Mouse (Mus musculus) CH12.LX (cell line): Measurements from ENCODE around the gene Npy4r. TPM values are rescaled to one million over a fixed set of nuclear protein-coding genes. Genes with fewer than 3 reads are reported as not detected.

Experiments
- DNase-seq: peaks from one replicate; pipeline ENCODE4 v3.0.0-alpha.2; 2013; ENCODE audit errors: extremely low read depth
- H3K27ac ChIP-seq: 2 replicates; pipeline ENCODE4 v1.5.1; 2012; ENCODE audit warnings: low read depth, mild to moderate bottlenecking, control low read depth, moderate library complexity; ENCODE audit not compliant: insufficient read depth
- H3K27me3 ChIP-seq: replicated peaks from 2 replicates; pipeline ENCODE3; 2012; ENCODE audit warnings: inconsistent platforms
- H3K36me3 ChIP-seq, 2 experiments: replicated peaks in 1 of 2; 2 replicates each; pipeline versions ENCODE3 to v1.6.1; 2012; ENCODE audit warnings: inconsistent platforms in 1 of 2, low read length in 1 of 2, mild to moderate bottlenecking in 1 of 2, mixed read lengths in 1 of 2, moderate library complexity in 1 of 2; ENCODE audit not compliant: control insufficient read depth in 1 of 2, insufficient read depth in 1 of 2
- H3K4me1 ChIP-seq, 2 experiments: 2 replicates each; pipeline ENCODE4 v1.6.1; 2012; ENCODE audit warnings: inconsistent platforms in 1 of 2, moderate library complexity in 1 of 2; ENCODE audit not compliant: insufficient read depth in 2 of 2, control insufficient read depth in 1 of 2
- H3K4me2 ChIP-seq: 2 replicates; pipeline ENCODE4 v1.6.1; 2012; ENCODE audit warnings: low read depth, mild to moderate bottlenecking, control low read depth; ENCODE audit not compliant: poor library complexity, insufficient read depth, severe bottlenecking
- H3K4me3 ChIP-seq, 3 experiments: fragments of 150-350 bp in 1 of 3; sonication (generic) in 1 of 3; replicated peaks in 1 of 3; 2 replicates each; pipeline versions ENCODE3 to v1.5.1; 2011 to 2012; ENCODE audit warnings: low read depth in 2 of 3, low read length in 2 of 3, mild to moderate bottlenecking in 2 of 3, moderate library complexity in 2 of 3, control low read depth in 1 of 3, improper control_type of control experiment in 1 of 3, inconsistent platforms in 1 of 3, mixed read lengths in 1 of 3; ENCODE audit not compliant: poor library complexity in 1 of 3
- H3K79me2 ChIP-seq: replicated peaks from 2 replicates; pipeline ENCODE4 v1.6.1; 2012; ENCODE audit warnings: mild to moderate bottlenecking, moderate library complexity; ENCODE audit not compliant: control insufficient read depth, poor library complexity, insufficient read depth, severe bottlenecking; ENCODE audit errors: extremely low read depth
- H3K9ac ChIP-seq: 2 replicates; pipeline ENCODE4 v1.6.1; 2012; ENCODE audit warnings: low read depth, mild to moderate bottlenecking, control low read depth, moderate library complexity; ENCODE audit not compliant: insufficient read depth
- H3K9me3 ChIP-seq: replicated peaks from 2 replicates; pipeline ENCODE3; 2012; ENCODE audit warnings: low read length, inconsistent platforms, mixed read lengths
- CHD2 ChIP-seq: IDR thresholded peaks from 2 replicates; pipeline ENCODE4 v1.6.1; 2011; ENCODE audit warnings: low read length, improper control_type of control experiment
- ELF1 ChIP-seq: IDR thresholded peaks from 2 replicates; pipeline ENCODE4 v1.6.1; 2014; ENCODE audit warnings: low read depth, mild to moderate bottlenecking, inconsistent platforms, low read length, improper control_type of control experiment
- EP300 ChIP-seq: IDR thresholded peaks from 2 replicates; pipeline ENCODE4 v1.6.1; 2011; ENCODE audit warnings: low read length, improper control_type of control experiment
- GABPA ChIP-seq: IDR thresholded peaks from 2 replicates; pipeline ENCODE4 v1.6.1; 2012; ENCODE audit warnings: low read depth, low read length, improper control_type of control experiment, inconsistent platforms; ENCODE audit not compliant: insufficient replicate concordance
- HCFC1 ChIP-seq: IDR thresholded peaks from 2 replicates; pipeline ENCODE4 v1.6.1; 2012; ENCODE audit warnings: low read depth, mild to moderate bottlenecking, inconsistent platforms, low read length, improper control_type of control experiment
- IRF4 ChIP-seq: IDR thresholded peaks from 2 replicates; pipeline ENCODE4 v1.6.1; 2014; ENCODE audit warnings: low read depth, mild to moderate bottlenecking, inconsistent platforms, low read length, improper control_type of control experiment
- JUND ChIP-seq: conservative IDR thresholded peaks from 2 replicates; pipeline ENCODE4 v1.6.1; 2011; ENCODE audit warnings: low read depth, low read length, improper control_type of control experiment
- KAT2A ChIP-seq: IDR thresholded peaks from 2 replicates; pipeline ENCODE4 v1.6.1; 2012; ENCODE audit warnings: low read length, improper control_type of control experiment, inconsistent platforms; ENCODE audit not compliant: insufficient replicate concordance
- MAFK ChIP-seq: IDR thresholded peaks from 2 replicates; pipeline ENCODE4 v1.6.1; 2011; ENCODE audit warnings: low read length, improper control_type of control experiment; ENCODE audit not compliant: insufficient replicate concordance
- MEF2A ChIP-seq: IDR thresholded peaks from 2 replicates; pipeline ENCODE4 v1.6.1; 2014; ENCODE audit warnings: low read depth, mild to moderate bottlenecking, inconsistent platforms, low read length, improper control_type of control experiment, borderline replicate concordance
- MYC ChIP-seq: IDR thresholded peaks from 2 replicates; pipeline ENCODE4 v1.6.1; 2011; ENCODE audit warnings: low read depth, mild to moderate bottlenecking, improper control_type of control experiment, low read length
- NRF1 ChIP-seq: IDR thresholded peaks from 2 replicates; pipeline ENCODE4 v1.6.1; 2014; ENCODE audit warnings: low read depth, mild to moderate bottlenecking, inconsistent platforms, low read length, improper control_type of control experiment, moderate library complexity
- PAX5 ChIP-seq: IDR thresholded peaks from 2 replicates; pipeline ENCODE4 v1.6.1; 2012; ENCODE audit warnings: low read length, inconsistent platforms, mixed read lengths
- RAD21 ChIP-seq: IDR thresholded peaks from 2 replicates; pipeline ENCODE4 v1.6.1; 2011; ENCODE audit warnings: low read depth, mild to moderate bottlenecking, low read length, improper control_type of control experiment, moderate library complexity
- RCOR1 ChIP-seq: conservative IDR thresholded peaks from 2 replicates; pipeline ENCODE4 v1.6.1; 2012; ENCODE audit warnings: low read depth, mild to moderate bottlenecking, inconsistent platforms, low read length, improper control_type of control experiment
- SMC3 ChIP-seq: IDR thresholded peaks from 2 replicates; pipeline ENCODE4 v1.6.1; 2011; ENCODE audit warnings: low read depth, low read length, improper control_type of control experiment
- TCF12 ChIP-seq: IDR thresholded peaks from 2 replicates; pipeline ENCODE4 v1.6.1; 2014; ENCODE audit warnings: low read depth, mild to moderate bottlenecking, inconsistent platforms, low read length, improper control_type of control experiment
- UBTF ChIP-seq: IDR thresholded peaks from 2 replicates; pipeline ENCODE4 v1.6.1; 2012; ENCODE audit warnings: low read depth, mild to moderate bottlenecking, inconsistent platforms, low read length, improper control_type of control experiment, moderate library complexity
- USF1 ChIP-seq: IDR thresholded peaks from 2 replicates; pipeline ENCODE4 v1.6.1; 2014; ENCODE audit warnings: low read depth, mild to moderate bottlenecking, inconsistent platforms, low read length, improper control_type of control experiment
- USF2 ChIP-seq: conservative IDR thresholded peaks from 2 replicates; pipeline ENCODE4 v1.6.1; 2011; ENCODE audit warnings: low read depth, low read length, improper control_type of control experiment
- ZMIZ1 ChIP-seq: IDR thresholded peaks from 2 replicates; pipeline ENCODE4 v1.6.1; 2012; ENCODE audit warnings: low read depth, mild to moderate bottlenecking, inconsistent platforms, low read length, improper control_type of control experiment
- dilution Hi-C: fragments of 300-500 bp; cut with MboI; formaldehyde crosslinking; loops from 2 replicates; pipeline ENCODE4 v1.14.3; 2020; ENCODE audit warnings: low sequenced_read_pairs; ENCODE audit not compliant: extremely low pct_unique_long_range_greater_than_20kb, extremely low pct_ligation_motif_present
- in situ Hi-C: fragments of 300-500 bp; cut with MboI; formaldehyde crosslinking; loops from 3 replicates; pipeline ENCODE4 v1.14.3; 2019; ENCODE audit warnings: low sequenced_read_pairs, low pct_ligation_motif_present, low pct_unique_long_range_greater_than_20kb, mixed read lengths
- polyA plus RNA-seq: library from polyadenylated mRNA; unstranded; fragments of >175 nt; gene quantifications from 2 replicates; pipeline ENCODE4 v1.2.1, GENCODE M21; 2012; ENCODE audit warnings: low read depth; ENCODE audit not compliant: insufficient read length
- total RNA-seq, 2 experiments: library from RNA; depleted of rRNA; stranded (reverse); fragments of 300-350 nt in 1 of 2; fragments of >200 nt in 1 of 2; gene quantifications; 2 replicates each; pipeline ENCODE4 v1.2.3; 2012 to 2014

Gene Npy4r
- total and polyA plus RNA-seq, 3 experiments: 0.04 TPM; not detected in 2

GRCm38 (mm10) chr14:34114311-34114710 is 38.0 kb downstream of the Npy4r start:
- no peak for DNase-seq
- Histone ChIP-seq H3K79me2 (no peaks in the 10 kb centered on the region), H3K9ac (no peak overlapping the region), H3K4me1 (no peaks in the 10 kb centered on the region), H3K36me3 (no peaks in the 10 kb centered on the region), H3K27me3 (peaks cover 3% of the 10 kb centered on the region), H3K27ac (no peak overlapping the region), H3K4me3 (no peak overlapping the region), H3K4me2 (no peak overlapping the region), H3K9me3 (no peaks in the 10 kb centered on the region)
- dilution Hi-C loops (no loop called here), in situ Hi-C loops (loop anchor here (5.0 kb wide), 1 partner anchor 38 kb away; the partner anchor contains the start of gene Npy4r)
- TF ChIP-seq HCFC1: no peak
- no peak for TF ChIP-seq RCOR1
- no peak for TF ChIP-seq TCF12
- no peak for TF ChIP-seq PAX5
- no peak for TF ChIP-seq USF1
- no peak for TF ChIP-seq GABPA
- no peak for TF ChIP-seq UBTF
- no peak for TF ChIP-seq RAD21
- no peak for TF ChIP-seq EP300
- TF ChIP-seq CHD2: no peak
- no peak for TF ChIP-seq SMC3
- no peak for TF ChIP-seq MAFK
- TF ChIP-seq MEF2A: no peak
- TF ChIP-seq USF2: no peak
- no peak for TF ChIP-seq IRF4
- no peak for TF ChIP-seq ZMIZ1
- TF ChIP-seq ELF1: no peak
- TF ChIP-seq JUND: no peak
- TF ChIP-seq KAT2A: no peak

- H3K27me3 ChIP-seq: no peaks in the 10 kb centered on the region
- 0 out of 2 replicates have a peak overlapping the region, but pooled peaks have one; percentile 42 for H3K4me2 ChIP-seq
- H3K4me1 ChIP-seq: peaks cover 0 to 16% of the 10 kb centered on the region in 2 experiments; a peak in 3 of 4 replicates
- H3K9ac ChIP-seq: no peak overlapping the region
- H3K27ac ChIP-seq: no peak overlapping the region
- H3K4me3 ChIP-seq: no peak overlapping the region
- no peaks in the 10 kb centered on the region for H3K36me3 ChIP-seq
- in situ Hi-C loops: loop anchor here (5.0 kb wide), 1 partner anchor 90 kb away; no protein-coding TSS in a partner anchor
- TF ChIP-seq JUND: no peak
- TF ChIP-seq CHD2: no peak
- no peak for TF ChIP-seq MYC
- TF ChIP-seq NRF1: no peak
- no peaks in the 10 kb centered on the region for H3K9me3 ChIP-seq
- dilution Hi-C loops: no loop called here
- DNase-seq: no peak
- H3K79me2 ChIP-seq: no peaks in the 10 kb centered on the region
Measured at GRCm38 (mm10) chr14:34107594-34107993, 44.7 kb downstream of the Npy4r start.
